Mouse (Mus musculus) lung, postnatal 25 days (tissue): ENCODE results near the gene Tmem170.
"Not testable (repeated sequence)": the region's sequence is repeated elsewhere in the genome, so short reads cannot be mapped to it uniquely, and the experiment has no call there.

Experiments
- DNase-seq: peaks from one replicate; pipeline ENCODE4 v3.0.0; 2022; ENCODE audit warnings: low spot score

The Tmem170 gene

GRCm38 (mm10) chr8:111875758-111876157 is 792 bp downstream of the Tmem170 start:
- DNase-seq: peak; percentile 18

- DNase-seq: no peak
Observed at GRCm38 (mm10) chr8:111871278-111871677, 5.3 kb downstream of the Tmem170 start.

DNA sequence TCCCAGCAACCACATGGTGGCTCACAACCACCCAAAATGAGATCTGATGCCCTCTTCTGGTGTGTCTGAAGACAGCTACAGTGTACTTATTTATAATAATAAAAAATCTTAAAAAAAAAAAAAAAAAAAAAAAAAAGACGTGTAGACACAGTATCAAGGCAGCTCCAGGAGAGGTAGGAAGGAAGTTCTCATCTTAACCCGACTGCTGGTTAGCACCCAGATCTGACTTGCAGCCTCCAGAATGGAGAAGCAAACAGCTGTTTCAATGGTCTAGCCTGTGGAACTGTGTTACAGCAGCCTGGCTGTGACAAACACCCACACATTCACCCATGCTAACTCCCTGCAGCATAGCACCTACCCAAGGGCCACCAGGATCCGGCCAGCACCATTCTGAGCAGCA is 6.2 kb downstream of the Tmem170 start:
- no peak for DNase-seq

GRCm38 (mm10) chr8:111868664-111869063 is 7.9 kb downstream of the Tmem170 start:
- no peak for DNase-seq

- peak; percentile 73 for DNase-seq
Observed at GRCm38 (mm10) chr8:111865857-111866256, 10.7 kb downstream of the Tmem170 start.

DNA sequence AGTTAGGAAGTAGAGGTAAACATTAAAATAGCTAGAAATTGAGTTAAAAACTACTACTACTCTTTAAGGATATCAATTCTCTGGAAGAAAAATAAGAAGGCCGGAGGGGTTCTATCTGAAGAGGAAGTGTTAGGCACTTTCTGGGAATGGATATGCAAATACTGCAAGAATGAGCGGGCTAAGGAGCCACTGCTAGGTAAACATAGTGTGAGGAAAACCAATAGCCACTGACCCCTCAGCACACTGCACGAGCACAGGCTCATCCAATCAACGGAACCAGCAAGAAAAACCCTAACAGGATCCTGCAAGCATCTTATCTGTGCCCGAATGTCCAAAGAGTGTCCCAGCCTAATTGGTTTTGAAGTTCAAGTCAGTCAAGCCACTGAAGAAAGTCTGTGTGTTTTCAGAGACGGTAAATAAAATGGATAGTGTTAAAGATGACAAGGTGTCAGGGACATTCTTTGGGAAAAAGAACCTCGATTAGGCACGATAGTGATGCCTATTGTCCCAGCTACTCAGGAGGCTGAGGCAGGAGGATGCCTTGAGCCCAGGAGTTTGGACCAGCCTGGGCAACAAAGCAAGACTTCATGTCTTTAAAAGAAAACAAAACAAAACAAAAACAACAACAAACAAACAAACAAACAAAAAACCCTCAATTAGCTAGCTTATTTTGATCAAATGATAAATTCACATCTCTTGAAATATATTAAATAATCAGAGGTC is 11.3 kb downstream of the Tmem170 start:
- DNase-seq: no peak

DNA sequence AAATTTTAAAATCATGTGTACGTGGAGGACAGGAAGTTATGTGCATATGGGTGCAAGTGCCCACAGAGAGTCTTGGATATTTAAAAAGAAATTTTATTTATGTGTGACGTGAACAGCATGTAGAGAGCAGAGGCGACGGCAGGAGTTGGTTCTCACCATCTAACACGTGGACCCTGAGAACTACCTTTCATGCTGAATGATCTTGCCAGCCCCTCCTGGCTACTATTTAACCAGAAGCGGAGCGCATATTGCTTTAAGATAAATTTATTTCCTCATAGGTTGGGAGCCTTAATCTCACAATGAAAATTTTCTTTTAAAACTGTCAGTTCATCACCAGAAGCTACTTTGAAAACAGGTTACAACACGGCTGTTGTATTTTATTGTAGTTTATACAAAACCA is 11.9 kb downstream of the Tmem170 start:
- no peak for DNase-seq

DNA sequence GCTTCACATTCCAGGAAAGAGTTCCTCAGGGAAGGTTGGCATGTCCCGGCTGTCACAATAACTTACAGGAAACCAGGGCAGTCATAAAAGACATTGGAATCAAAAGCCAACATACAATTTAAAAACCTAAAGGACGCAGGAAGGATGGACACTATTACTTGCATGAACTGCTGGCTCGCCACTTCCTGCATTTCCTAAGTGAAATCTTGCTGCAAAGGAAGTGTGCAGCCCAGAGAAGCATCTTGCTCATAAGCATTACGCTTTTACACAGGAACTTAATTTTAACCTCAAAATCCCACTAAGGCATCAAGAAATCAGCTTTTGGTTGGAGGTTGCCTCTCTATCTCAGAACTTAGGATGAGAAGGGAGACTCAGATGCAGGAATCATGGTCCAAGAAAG is 13.3 kb downstream of the Tmem170 start:
- no peak for DNase-seq

- no peak for DNase-seq
Observed at GRCm38 (mm10) chr8:111855977-111856376, 20.6 kb downstream of the Tmem170 start.

GRCm38 (mm10) chr8:111853861-111854501 is 22.6 kb downstream of the Tmem170 start, which contains the start of gene Cfdp1:
TSS of gene Cfdp1 (minus strand) at chr8:111854291.
- DNase-seq: peak; percentile 98

DNA sequence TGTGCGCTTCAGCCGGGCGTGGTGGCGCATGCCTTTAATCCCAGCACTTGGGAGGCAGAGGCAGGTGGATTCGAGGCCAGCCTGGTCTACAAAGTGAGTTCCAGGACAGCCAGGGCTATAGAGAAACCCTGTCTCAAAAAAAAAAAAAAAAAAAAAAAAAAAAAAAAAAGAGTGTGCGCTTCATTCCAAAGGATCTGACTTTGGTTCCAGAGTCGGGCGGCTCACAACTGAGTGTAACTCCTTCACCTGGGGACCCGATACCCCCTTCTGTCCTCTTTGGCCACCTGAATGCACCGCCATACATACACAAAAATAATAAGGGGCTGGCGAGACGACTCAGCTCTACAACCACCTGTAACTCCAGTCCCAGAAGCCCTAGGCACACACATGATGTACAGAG is 23.3 kb downstream of the Tmem170 start:
- DNase-seq: not testable (repeated sequence)

DNA sequence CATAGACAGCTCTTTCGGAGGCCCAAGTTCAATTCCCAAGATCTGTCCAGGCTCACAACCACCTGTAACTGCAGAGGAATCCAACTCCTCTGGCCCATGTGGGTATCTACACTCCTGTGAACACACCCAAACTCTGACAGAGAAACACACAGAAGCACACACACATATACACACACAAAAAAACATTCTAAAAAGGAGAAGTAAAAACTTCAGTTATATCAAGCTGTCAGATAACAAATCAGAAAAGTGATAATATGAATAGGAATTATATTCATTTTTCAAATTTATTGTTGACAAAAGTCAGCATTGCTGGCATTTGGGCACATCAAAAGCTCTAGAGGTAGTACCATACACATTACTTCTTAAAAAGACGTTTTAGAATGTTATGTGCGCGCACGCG is 29.8 kb downstream of the Tmem170 start:
- DNase-seq: no peak

- DNase-seq: peak; percentile 52
Observed at GRCm38 (mm10) chr8:111835540-111835939, 41.0 kb downstream of the Tmem170 start.

DNA sequence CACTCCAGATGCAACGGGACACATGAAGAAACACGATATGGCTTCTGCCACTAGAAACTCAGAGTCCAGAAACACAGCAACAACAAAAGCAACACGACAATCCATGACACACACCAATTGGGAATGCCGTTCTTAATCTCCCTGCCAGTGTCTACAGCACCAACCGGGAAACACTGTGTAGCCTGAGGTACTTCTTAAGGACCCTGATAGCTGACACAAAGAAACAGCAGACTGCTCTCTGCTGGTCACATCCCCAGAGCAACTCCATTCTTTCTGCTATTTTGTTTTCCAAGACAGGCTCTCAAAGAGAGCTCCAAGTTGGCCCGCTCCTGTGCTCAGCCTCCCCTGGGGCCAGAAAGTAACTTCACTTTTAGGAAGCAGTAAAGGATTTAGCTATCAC is 42.5 kb downstream of the Tmem170 start:
- DNase-seq: no peak

GRCm38 (mm10) chr8:111832983-111833382 is 43.6 kb downstream of the Tmem170 start:
- no peak for DNase-seq

- DNase-seq: no peak
Observed at GRCm38 (mm10) chr8:111831996-111832395, 44.6 kb downstream of the Tmem170 start.

DNA sequence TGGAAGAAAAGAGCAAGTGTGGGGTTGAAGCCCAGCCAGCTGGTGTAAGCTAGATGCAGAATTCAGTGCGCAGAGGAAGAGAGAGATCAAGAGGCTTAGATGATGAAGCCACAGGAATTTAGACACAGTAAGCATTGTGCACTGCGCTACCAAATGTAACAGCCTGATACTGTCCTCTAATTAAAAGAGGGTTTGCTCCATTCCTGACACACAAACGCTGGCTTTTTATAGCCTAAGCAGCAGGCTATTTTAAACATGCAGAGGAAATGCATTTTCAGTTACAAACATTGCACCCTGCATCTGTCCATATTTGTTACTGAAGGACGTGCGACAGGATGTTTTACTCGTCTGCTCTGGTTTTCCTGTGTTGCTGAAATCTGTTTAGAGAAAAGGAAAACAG is 48.0 kb downstream of the Tmem170 start:
- DNase-seq: peak; percentile 41

DNA sequence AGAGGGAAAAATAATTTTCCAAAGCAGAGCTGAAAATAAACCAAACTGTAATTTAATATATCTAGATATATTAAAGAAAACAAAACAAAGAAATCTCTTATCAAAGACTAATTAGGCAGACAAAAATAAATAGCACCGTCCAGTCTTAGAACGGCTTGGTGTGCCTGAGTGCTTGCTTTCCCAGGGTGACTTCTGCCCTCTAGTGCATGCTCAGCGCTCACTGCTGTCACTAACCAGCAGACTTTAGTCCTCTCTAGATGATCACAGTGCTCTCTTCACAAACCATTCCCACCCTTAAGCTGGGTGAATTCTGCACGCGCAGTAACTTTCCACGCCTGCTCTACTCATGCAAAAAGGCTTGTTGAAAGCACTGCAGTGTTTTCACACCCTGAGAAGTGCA is 51.3 kb downstream of the Tmem170 start:
- DNase-seq: peak; percentile 43

GRCm38 (mm10) chr8:111824334-111824733 is 52.2 kb downstream of the Tmem170 start:
- no peak for DNase-seq

DNA sequence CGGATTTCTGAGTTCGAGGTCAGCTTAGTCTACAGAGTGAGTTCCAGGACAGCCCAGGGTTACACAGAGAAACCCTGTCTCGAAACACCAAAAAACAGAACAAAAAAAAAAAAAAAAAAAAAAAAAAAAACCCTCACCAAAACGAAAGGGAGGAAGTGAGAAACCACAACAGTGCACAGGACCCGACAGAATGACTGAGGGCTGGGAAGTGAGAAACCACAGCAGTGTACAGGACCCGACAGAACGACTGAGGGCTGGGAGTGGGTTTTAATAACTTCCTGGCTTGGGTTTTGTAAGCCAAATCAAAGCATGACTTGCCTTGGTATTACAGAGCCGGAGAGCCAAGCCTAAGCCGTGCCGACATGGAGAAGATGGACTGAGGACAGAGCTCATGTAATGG is 55.4 kb downstream of the Tmem170 start:
- peak; percentile 57 for DNase-seq

- DNase-seq: peak; percentile 36
Observed at GRCm38 (mm10) chr8:111820691-111821090, 55.9 kb downstream of the Tmem170 start.

- DNase-seq: no peak
Observed at GRCm38 (mm10) chr8:111820018-111820417, 56.5 kb downstream of the Tmem170 start.

DNA sequence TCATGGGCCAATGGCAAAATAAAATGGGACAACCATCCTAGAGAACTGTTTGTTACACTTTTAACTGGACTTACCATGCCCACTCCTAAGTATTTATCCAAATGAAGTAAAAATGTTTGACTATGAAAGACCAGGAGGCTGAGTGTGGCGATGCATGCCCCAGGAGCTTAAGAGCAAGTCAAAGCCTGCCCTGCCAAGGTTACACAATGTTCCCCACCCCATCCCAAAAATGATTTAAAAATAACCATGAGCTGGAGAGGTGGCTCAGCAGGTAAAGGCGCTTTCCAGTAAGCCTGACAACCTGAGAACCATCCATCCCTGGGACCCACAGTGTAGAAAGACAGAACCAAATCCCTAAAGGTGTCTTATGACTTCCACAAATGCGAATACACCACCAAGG is 58.0 kb downstream of the Tmem170 start:
- DNase-seq: no peak

- DNase-seq: no peak
Observed at GRCm38 (mm10) chr8:111815078-111815477, 61.5 kb downstream of the Tmem170 start.
